Mouse (Mus musculus): Measurements from ENCODE around the gene Asb18. TPM values are rescaled to one million over a fixed set of nuclear protein-coding genes. Genes with fewer than 3 reads are reported as not detected.

The Asb18 gene
- polyA plus RNA-seq, 1 experiment: 2.2 TPM

DNA sequence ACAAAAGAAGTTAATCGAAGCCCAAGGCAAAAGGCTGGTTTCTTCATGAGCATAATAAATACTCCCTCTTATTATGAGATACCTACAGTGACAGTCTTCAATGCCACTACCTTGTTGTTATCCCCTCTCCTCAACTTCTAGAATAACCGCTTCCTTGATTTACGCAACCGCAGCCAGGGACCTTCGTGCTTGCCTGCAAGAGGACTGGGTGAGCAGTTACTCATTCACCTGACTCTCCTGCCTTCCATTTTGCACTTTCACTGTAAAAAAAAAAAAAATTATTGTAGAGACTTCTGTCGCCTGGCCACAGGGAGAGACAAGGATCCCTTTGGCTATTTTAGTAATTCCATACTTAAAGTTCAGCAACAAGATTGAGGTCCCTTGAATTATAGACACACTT, 81.4 kb downstream of the Asb18 start:
- Histone ChIP-seq H3K4me1 (replicated peaks; ENCODE audit: control insufficient read depth, insufficient read depth, low read length) (peaks cover 6% of the 10 kb centered on the region; the same call in 1 of the 2 replicates), H3K36me3 (ENCODE audit: control insufficient read depth, insufficient read depth, low read length) (no peaks in the 10 kb centered on the region), H3K4me3 (ENCODE audit: control insufficient read depth, insufficient read depth, low read length) (no peak overlapping the region), H3K27me3 (ENCODE audit: control insufficient read depth, insufficient read depth, low read length) (peaks cover 5% of the 10 kb centered on the region; the same call in 1 of the 2 replicates), H3K27ac (ENCODE audit: control insufficient read depth, insufficient read depth, low read length) (no peak overlapping the region)
- DNase-seq: no peak
- 91% methylated on average over 6 of the region's 6 CpGs for WGBS
- TF ChIP-seq CTCF (IDR thresholded peaks at IDR 0.05; ENCODE audit: borderline replicate concordance, control insufficient read depth, extremely low read depth, insufficient read depth, low read length, poor library complexity) (no peak), POLR2A (IDR thresholded peaks at IDR 0.05; ENCODE audit: control insufficient read depth, extremely low read depth, insufficient read depth, low read length, poor library complexity) (no peak)

DNA sequence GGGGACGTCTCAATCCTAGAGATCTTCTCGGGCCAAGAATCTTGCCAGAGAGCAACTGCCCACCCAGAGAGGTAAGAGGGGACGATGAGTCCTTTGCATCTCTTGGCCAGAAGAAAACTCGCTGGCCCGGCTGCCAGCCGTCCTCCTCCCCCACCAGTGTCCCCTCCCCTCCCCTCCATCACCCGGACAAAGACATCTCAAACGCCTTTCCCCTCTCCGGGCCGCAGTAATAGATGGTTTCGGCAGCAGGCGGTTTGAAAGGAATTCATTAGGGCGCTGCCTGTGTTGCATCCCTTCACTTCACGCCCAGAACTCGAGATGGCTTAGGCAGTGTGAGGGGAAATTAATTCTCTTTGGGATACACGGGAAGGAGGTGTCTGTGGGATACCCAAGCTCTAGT, 81.8 kb downstream of the Asb18 start:
- H3K36me3 ChIP-seq (ENCODE audit: control insufficient read depth, insufficient read depth, low read length): no peaks in the 10 kb centered on the region
- no peak for TF ChIP-seq CTCF (IDR thresholded peaks at IDR 0.05; ENCODE audit: borderline replicate concordance, control insufficient read depth, extremely low read depth, insufficient read depth, low read length, poor library complexity)
- TF ChIP-seq POLR2A (IDR thresholded peaks at IDR 0.05; ENCODE audit: control insufficient read depth, extremely low read depth, insufficient read depth, low read length, poor library complexity): no peak
- 92% methylated on average over 16 of the region's 16 CpGs for WGBS
- DNase-seq: no peak
- H3K27me3 ChIP-seq (ENCODE audit: control insufficient read depth, insufficient read depth, low read length): peaks cover 5% of the 10 kb centered on the region; the same call in 1 of the 2 replicates
- H3K4me3 ChIP-seq (ENCODE audit: control insufficient read depth, insufficient read depth, low read length): no peak overlapping the region
- H3K4me1 ChIP-seq (replicated peaks; ENCODE audit: control insufficient read depth, insufficient read depth, low read length): peaks cover 6% of the 10 kb centered on the region; the same call in 1 of the 2 replicates
- H3K27ac ChIP-seq (ENCODE audit: control insufficient read depth, insufficient read depth, low read length): no peak overlapping the region

DNA sequence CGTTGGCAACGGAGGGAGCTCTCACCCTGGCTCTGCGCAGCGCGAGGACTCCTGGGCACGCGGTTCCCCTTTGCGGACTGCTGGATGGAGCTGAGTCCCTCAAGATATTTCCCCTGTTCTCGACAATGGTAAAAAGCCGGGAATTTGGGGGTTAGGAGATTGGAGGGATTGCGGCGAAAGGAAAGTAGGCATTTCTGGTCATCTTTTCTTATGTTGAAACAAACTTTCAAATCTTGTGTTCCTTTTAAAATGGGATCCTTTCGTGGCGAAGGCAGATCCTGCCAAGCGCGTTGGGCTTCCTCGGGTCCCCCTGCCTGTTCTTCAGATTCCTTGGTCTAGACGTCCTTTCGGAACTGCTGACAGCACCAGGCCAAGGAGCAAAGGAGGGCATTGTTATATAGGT, 82.4 kb downstream of the Asb18 start:
- Histone ChIP-seq H3K4me3 (ENCODE audit: control insufficient read depth, insufficient read depth, low read length) (no peak overlapping the region), H3K27me3 (ENCODE audit: control insufficient read depth, insufficient read depth, low read length) (peaks cover 5% of the 10 kb centered on the region; the same call in 1 of the 2 replicates), H3K4me1 (replicated peaks; ENCODE audit: control insufficient read depth, insufficient read depth, low read length) (peaks cover 6% of the 10 kb centered on the region; the same call in 1 of the 2 replicates), H3K36me3 (ENCODE audit: control insufficient read depth, insufficient read depth, low read length) (no peaks in the 10 kb centered on the region), H3K27ac (ENCODE audit: control insufficient read depth, insufficient read depth, low read length) (no peak overlapping the region)
- no peak for DNase-seq
- WGBS: 87% methylated on average over 19 of the region's 19 CpGs
- no peak for TF ChIP-seq POLR2A (IDR thresholded peaks at IDR 0.05; ENCODE audit: control insufficient read depth, extremely low read depth, insufficient read depth, low read length, poor library complexity)
- no peak for TF ChIP-seq CTCF (IDR thresholded peaks at IDR 0.05; ENCODE audit: borderline replicate concordance, control insufficient read depth, extremely low read depth, insufficient read depth, low read length, poor library complexity)

DNA sequence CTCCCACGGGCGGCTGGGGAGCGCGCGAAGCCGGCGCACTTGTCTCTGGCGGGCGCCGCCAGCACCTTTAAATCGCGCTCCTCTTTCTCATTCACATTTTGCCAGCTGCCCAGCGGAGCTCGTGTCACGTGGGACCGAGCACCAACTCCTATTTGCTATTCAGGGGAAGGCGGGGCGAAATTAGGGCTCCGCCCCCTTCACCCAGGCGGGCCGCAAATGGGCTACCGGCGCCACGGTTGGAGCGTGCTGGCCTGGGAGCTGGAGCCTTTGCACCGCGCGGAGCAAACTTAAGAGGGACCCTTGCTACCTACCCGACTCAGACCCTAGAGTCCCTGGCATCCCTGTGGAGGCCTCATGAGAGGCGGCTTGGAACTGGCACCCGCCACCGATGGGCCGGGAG, 83.3 kb downstream of the Asb18 start, which contains the start of gene Gbx2:
TSS of gene Gbx2 (minus strand) at position 60 of the 400 bp plus-strand sequence.
- peaks cover 5% of the 10 kb centered on the region; the same call in 1 of the 2 replicates for H3K27me3 ChIP-seq (ENCODE audit: control insufficient read depth, insufficient read depth, low read length)
- H3K4me3 ChIP-seq (ENCODE audit: control insufficient read depth, insufficient read depth, low read length): peak within 1 kb of the TSS; percentile 7; the same call in 1 of the 2 replicates
- H3K4me1 ChIP-seq (replicated peaks; ENCODE audit: control insufficient read depth, insufficient read depth, low read length): peaks cover 6% of the 10 kb centered on the region; the same call in 1 of the 2 replicates
- no peak within 1 kb of the TSS for H3K27ac ChIP-seq (ENCODE audit: control insufficient read depth, insufficient read depth, low read length)
- 8% methylated on average over 33 of the region's 33 CpGs for WGBS
- H3K36me3 ChIP-seq (ENCODE audit: control insufficient read depth, insufficient read depth, low read length): no peaks in the 10 kb centered on the region
- no peak for DNase-seq
- TF ChIP-seq POLR2A (IDR thresholded peaks at IDR 0.05; ENCODE audit: control insufficient read depth, extremely low read depth, insufficient read depth, low read length, poor library complexity) (no peak), CTCF (IDR thresholded peaks at IDR 0.05; ENCODE audit: borderline replicate concordance, control insufficient read depth, extremely low read depth, insufficient read depth, low read length, poor library complexity) (no peak)

- WGBS: under 1% methylated on average over 45 of the region's 45 CpGs
- peaks cover 6% of the 10 kb centered on the region; the same call in 1 of the 2 replicates for H3K4me1 ChIP-seq (replicated peaks; ENCODE audit: control insufficient read depth, insufficient read depth, low read length)
- TF ChIP-seq CTCF (IDR thresholded peaks at IDR 0.05; ENCODE audit: borderline replicate concordance, control insufficient read depth, extremely low read depth, insufficient read depth, low read length, poor library complexity) (no peak), POLR2A (IDR thresholded peaks at IDR 0.05; ENCODE audit: control insufficient read depth, extremely low read depth, insufficient read depth, low read length, poor library complexity) (no peak)
- H3K36me3 ChIP-seq (ENCODE audit: control insufficient read depth, insufficient read depth, low read length): no peaks in the 10 kb centered on the region
- peak overlapping the region; percentile 7; the same call in 1 of the 2 replicates for H3K4me3 ChIP-seq (ENCODE audit: control insufficient read depth, insufficient read depth, low read length)
- H3K27me3 ChIP-seq (ENCODE audit: control insufficient read depth, insufficient read depth, low read length): peaks cover 5% of the 10 kb centered on the region; the same call in 1 of the 2 replicates
- no peak for DNase-seq
- no peak overlapping the region for H3K27ac ChIP-seq (ENCODE audit: control insufficient read depth, insufficient read depth, low read length)
These were observed 83.9 kb downstream of the Asb18 start for GRCm38 (mm10) chr1:89930551-89930950.

DNA sequence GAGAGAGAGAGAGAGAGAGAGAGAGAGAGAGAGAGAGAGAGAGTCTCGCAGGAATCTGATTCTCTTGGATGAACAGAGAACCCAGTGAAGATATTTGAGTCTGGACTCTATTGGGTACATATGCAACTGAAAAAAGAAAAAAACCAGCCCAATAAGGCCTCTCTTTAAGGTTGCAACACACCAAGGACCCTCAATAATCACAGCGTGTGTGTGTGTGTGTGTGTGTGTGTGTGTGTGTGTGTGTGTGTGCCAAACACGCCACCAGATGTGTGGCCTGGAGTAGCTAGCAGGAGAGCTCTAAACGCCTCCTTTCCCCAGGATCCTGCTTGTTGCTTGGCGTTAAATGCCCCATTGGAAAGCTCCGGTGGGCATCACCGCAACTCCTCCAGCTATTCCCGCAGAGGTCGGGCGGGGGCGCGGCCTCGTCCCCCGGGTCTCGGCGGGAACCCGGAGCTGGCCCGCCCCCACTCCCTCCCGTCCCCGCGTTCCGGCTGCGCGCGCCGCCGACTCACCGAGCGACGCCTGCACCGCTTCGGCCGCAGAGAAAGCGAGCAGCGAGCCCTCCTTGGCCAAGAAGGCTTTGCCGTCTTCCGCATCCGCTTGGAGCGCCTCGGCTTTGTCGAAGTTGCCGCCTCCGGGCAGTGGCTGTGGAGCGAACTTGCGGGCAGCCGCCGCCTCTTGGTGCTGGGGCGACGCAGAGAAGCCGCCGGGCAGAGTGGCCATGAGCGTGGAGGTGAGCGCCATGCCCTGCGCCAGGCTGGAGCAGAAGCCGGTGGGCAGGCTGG, 84.6 kb downstream of the Asb18 start:
- peaks cover 5% of the 10 kb centered on the region; the same call in 1 of the 2 replicates for H3K27me3 ChIP-seq (ENCODE audit: control insufficient read depth, insufficient read depth, low read length)
- WGBS: 3% methylated on average over 50 of the region's 55 CpGs
- peaks cover 6% of the 10 kb centered on the region; the same call in 1 of the 2 replicates for H3K4me1 ChIP-seq (replicated peaks; ENCODE audit: control insufficient read depth, insufficient read depth, low read length)
- H3K27ac ChIP-seq (ENCODE audit: control insufficient read depth, insufficient read depth, low read length): no peak overlapping the region
- peak overlapping the region; percentile 7; the same call in 1 of the 2 replicates for H3K4me3 ChIP-seq (ENCODE audit: control insufficient read depth, insufficient read depth, low read length)
- no peak for DNase-seq
- H3K36me3 ChIP-seq (ENCODE audit: control insufficient read depth, insufficient read depth, low read length): no peaks in the 10 kb centered on the region
- TF ChIP-seq CTCF (IDR thresholded peaks at IDR 0.05; ENCODE audit: borderline replicate concordance, control insufficient read depth, extremely low read depth, insufficient read depth, low read length, poor library complexity): no peak
